Mouse (Mus musculus): ENCODE measurements around the gene Bcdin3d. TPM values are rescaled to one million over a fixed set of nuclear protein-coding genes. Genes with fewer than 3 reads are reported as not detected.

Bcdin3d gene
- polyA plus RNA-seq, 1 experiment from 2014 or later = 13.1 TPM

GRCm38 (mm10) chr15:99472972-99473371 lies 1.6 kb downstream of the Bcdin3d start:
- ATAC-seq (ENCODE audit: insufficient number of reproducible peaks, low FRiP score, low TSS enrichment, low read depth) = no peak
- no peak overlapping the region for H3K4me2 ChIP-seq (replicated peaks)

DNA sequence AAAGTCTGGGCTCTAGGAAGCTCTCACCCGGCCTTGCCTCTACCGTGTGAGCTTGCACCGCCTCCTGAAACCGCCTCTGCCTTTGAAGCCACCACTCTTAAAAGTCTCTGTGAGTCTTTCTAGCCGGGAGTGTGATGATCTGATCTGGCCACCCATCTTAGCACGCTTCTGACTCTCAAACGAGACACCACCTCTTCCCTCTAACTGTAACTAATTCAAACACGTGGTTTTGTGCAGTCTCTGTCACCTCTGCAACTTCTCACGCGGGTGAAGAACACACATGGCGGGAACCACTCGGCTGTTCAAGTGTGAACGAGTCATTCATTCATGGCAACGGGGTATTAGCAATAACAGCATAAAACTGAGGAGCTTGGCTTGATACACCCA lies 2.9 kb downstream of the Bcdin3d start:
- no peak overlapping the region for H3K4me3 ChIP-seq (replicated peaks)
- WGBS = 77% methylated on average over 14 of the region's 14 CpGs

More at GRCm38 (mm10) chr15:99472972-99473371, 1.6 kb downstream of the Bcdin3d start:
- Histone ChIP-seq H3K9me3 (replicated peaks) (no peaks in the 10 kb centered on the region), H3K36me3 (peaks cover 13% of the 10 kb centered on the region), H3K4me1 (peaks cover 15% of the 10 kb centered on the region), H3K27ac (replicated peaks) (no peak overlapping the region), H3K4me3 (replicated peaks) (no peak overlapping the region), H3K27me3 (no peaks in the 10 kb centered on the region), H3K9ac (no peak overlapping the region)
- WGBS = 87% methylated on average over 7 of the region's 7 CpGs

DNA sequence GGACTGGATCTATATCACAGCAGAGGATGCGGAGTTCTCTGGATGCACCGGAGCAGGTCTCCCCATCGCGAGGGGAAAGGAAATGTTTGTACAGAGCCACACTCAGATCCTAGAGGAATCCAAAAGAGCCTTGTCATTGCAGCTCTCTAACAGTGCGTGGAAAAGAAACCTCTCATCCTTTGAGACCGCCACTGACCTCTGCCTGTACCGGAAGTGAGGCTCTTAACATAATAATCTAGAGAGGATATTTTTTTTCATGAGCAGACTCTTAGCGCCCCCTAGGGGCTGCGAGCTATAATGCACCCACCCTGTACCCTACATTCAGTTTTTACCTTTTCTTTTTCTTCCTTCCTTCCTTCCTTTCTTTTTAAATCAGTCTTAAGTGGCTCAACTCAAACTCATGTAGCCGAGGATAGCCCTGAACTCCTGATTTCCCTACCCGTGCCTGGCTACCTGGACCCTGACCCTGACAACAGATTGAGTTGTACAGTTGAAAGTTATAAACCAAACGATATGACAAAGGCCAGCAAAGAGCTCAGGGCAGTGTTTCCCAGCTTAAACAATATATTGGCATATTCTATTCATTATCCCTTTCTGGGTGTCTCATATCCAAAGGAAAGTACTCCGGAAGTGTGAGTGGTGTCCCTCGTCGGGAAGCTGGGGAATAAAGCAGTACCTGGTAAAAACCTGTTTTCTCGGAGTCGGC lies 3.4 kb downstream of the Bcdin3d start:
- Histone ChIP-seq H3K27me3 (no peaks in the 10 kb centered on the region), H3K9me3 (replicated peaks) (no peaks in the 10 kb centered on the region), H3K4me3 (replicated peaks) (no peak overlapping the region), H3K36me3 (peaks cover 13% of the 10 kb centered on the region), H3K9ac (no peak overlapping the region), H3K4me2 (replicated peaks) (no peak overlapping the region), H3K4me1 (peaks cover 15% of the 10 kb centered on the region), H3K27ac (replicated peaks) (no peak overlapping the region)
- no peak for ATAC-seq (ENCODE audit: insufficient number of reproducible peaks, low FRiP score, low TSS enrichment, low read depth)
- 62% methylated on average over 17 of the region's 17 CpGs for WGBS

More for the DNA sequence above, 2.9 kb downstream of the Bcdin3d start:
- H3K4me2 ChIP-seq (replicated peaks) = no peak overlapping the region
- no peak for ATAC-seq (ENCODE audit: insufficient number of reproducible peaks, low FRiP score, low TSS enrichment, low read depth)
- no peak overlapping the region for H3K27ac ChIP-seq (replicated peaks)
- H3K36me3 ChIP-seq = peaks cover 13% of the 10 kb centered on the region
- H3K4me1 ChIP-seq = peaks cover 15% of the 10 kb centered on the region
- H3K9ac ChIP-seq = no peak overlapping the region
- no peaks in the 10 kb centered on the region for H3K27me3 ChIP-seq
- no peaks in the 10 kb centered on the region for H3K9me3 ChIP-seq (replicated peaks)

GRCm38 (mm10) chr15:99470224-99470761 lies 4.2 kb downstream of the Bcdin3d start:
- Histone ChIP-seq H3K9ac (no peak overlapping the region), H3K9me3 (replicated peaks) (no peaks in the 10 kb centered on the region), H3K36me3 (peaks cover 13% of the 10 kb centered on the region), H3K27me3 (no peaks in the 10 kb centered on the region), H3K4me1 (peaks cover 15% of the 10 kb centered on the region), H3K4me2 (replicated peaks) (no peak overlapping the region), H3K27ac (replicated peaks) (no peak overlapping the region), H3K4me3 (replicated peaks) (no peak overlapping the region)
- ATAC-seq (ENCODE audit: insufficient number of reproducible peaks, low FRiP score, low TSS enrichment, low read depth) = no peak
- 88% methylated on average over 31 of the region's 31 CpGs for WGBS

DNA sequence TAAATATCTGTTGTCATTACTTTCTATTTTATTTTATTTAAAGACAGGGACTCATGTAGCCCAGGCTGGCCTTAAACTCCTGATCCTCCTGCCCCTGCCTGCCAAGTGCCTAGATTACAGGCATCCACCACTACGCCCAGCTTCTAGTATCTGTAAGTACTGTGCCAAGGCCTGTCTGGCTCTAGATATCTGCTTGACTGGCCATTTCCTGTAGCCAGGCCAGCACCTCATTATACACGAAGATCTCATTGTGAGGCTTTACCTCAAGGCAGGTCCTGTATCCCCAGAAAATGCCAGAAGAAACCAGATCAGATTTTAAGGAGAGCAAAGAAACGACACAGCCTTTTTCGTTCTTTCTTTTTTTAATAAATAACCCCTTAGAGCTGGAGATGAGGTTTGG lies 4.8 kb downstream of the Bcdin3d start:
- Histone ChIP-seq H3K9ac (no peak overlapping the region), H3K36me3 (peaks cover 13% of the 10 kb centered on the region), H3K27ac (replicated peaks) (no peak overlapping the region), H3K27me3 (no peaks in the 10 kb centered on the region), H3K4me3 (replicated peaks) (no peak overlapping the region), H3K9me3 (replicated peaks) (no peaks in the 10 kb centered on the region), H3K4me2 (replicated peaks) (no peak overlapping the region), H3K4me1 (peaks cover 12% of the 10 kb centered on the region)
- 85% methylated on average over 4 of the region's 4 CpGs for WGBS
- ATAC-seq (ENCODE audit: insufficient number of reproducible peaks, low FRiP score, low TSS enrichment, low read depth) = no peak

- no peak overlapping the region for H3K27ac ChIP-seq (replicated peaks)
- no peaks in the 10 kb centered on the region for H3K9me3 ChIP-seq (replicated peaks)
- H3K9ac ChIP-seq = no peak overlapping the region
- peaks cover 10% of the 10 kb centered on the region for H3K4me1 ChIP-seq
- peaks cover 13% of the 10 kb centered on the region for H3K36me3 ChIP-seq
- 43% methylated on average over 3 of the region's 3 CpGs for WGBS
- H3K4me2 ChIP-seq (replicated peaks) = no peak overlapping the region
- ATAC-seq (ENCODE audit: insufficient number of reproducible peaks, low FRiP score, low TSS enrichment, low read depth) = no peak
- H3K4me3 ChIP-seq (replicated peaks) = no peak overlapping the region
- no peaks in the 10 kb centered on the region for H3K27me3 ChIP-seq
Observed at GRCm38 (mm10) chr15:99469067-99469466, 5.5 kb downstream of the Bcdin3d start.

DNA sequence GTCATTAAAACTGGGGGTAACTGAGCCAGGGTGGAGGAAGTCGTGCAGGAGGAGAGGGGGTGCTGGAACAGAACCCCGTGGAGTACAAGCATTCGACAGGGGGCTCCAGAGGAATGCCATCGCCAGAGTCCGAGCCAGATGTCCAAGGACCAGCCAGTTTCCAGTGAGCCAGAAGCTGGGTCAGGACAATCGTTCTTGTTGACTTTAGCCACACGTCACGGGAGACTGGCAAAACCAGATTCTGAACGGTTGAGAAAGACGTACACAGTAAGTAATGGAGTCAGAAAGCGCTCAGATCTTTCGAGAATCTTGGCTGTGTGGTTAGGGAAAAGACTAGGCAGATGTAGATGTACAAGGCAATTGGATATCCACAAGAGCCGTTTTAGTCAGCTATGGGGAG lies 11.3 kb downstream of the Bcdin3d start:
- 52% methylated on average over 13 of the region's 13 CpGs for WGBS
- Histone ChIP-seq H3K9me3 (replicated peaks) (no peaks in the 10 kb centered on the region), H3K4me1 (peaks cover 9% of the 10 kb centered on the region), H3K9ac (no peak overlapping the region), H3K4me2 (replicated peaks) (0 out of 2 replicates have a peak overlapping the region, but pooled peaks have one; percentile 19), H3K27ac (replicated peaks) (peak overlapping the region; percentile 66; the same call in 1 of the 2 replicates), H3K27me3 (no peaks in the 10 kb centered on the region), H3K36me3 (0 out of 2 replicates have a peak, but pooled peaks cover 3% of the 10 kb centered on the region), H3K4me3 (replicated peaks) (no peak overlapping the region)
- no peak for ATAC-seq (ENCODE audit: insufficient number of reproducible peaks, low FRiP score, low TSS enrichment, low read depth)

GRCm38 (mm10) chr15:99457606-99458401 lies 16.7 kb downstream of the Bcdin3d start, which contains the start of gene Nckap5l:
Gene Nckap5l, minus strand, starts transcription at chr15:99457748.
- H3K27ac ChIP-seq (replicated peaks) = peak within 1 kb of the TSS; percentile 93
- H3K9me3 ChIP-seq (replicated peaks) = no peaks in the 10 kb centered on the region
- H3K27me3 ChIP-seq = no peaks in the 10 kb centered on the region
- peak within 1 kb of the TSS; percentile 74 for H3K4me2 ChIP-seq (replicated peaks)
- 0 out of 2 replicates have a peak, but pooled peaks cover 6% of the 10 kb centered on the region for H3K36me3 ChIP-seq
- peaks cover 44% of the 10 kb centered on the region for H3K4me1 ChIP-seq
- peak within 1 kb of the TSS; percentile 81 for H3K9ac ChIP-seq
- under 1% methylated on average over 43 of the region's 45 CpGs for WGBS
- peak; percentile 95 for ATAC-seq (ENCODE audit: insufficient number of reproducible peaks, low FRiP score, low TSS enrichment, low read depth)
- H3K4me3 ChIP-seq (replicated peaks) = peak within 1 kb of the TSS; percentile 86

GRCm38 (mm10) chr15:99456963-99457605 lies 17.4 kb downstream of the Bcdin3d start:
- peak overlapping the region; percentile 86 for H3K4me3 ChIP-seq (replicated peaks)
- peak overlapping the region; percentile 74 for H3K4me2 ChIP-seq (replicated peaks)
- under 1% methylated on average over 41 of the region's 43 CpGs for WGBS
- 0 out of 2 replicates have a peak, but pooled peaks cover 6% of the 10 kb centered on the region for H3K36me3 ChIP-seq
- no peaks in the 10 kb centered on the region for H3K27me3 ChIP-seq
- H3K27ac ChIP-seq (replicated peaks) = peak overlapping the region; percentile 93
- H3K4me1 ChIP-seq = peaks cover 49% of the 10 kb centered on the region
- no peaks in the 10 kb centered on the region for H3K9me3 ChIP-seq (replicated peaks)
- peak; percentile 77 for ATAC-seq (ENCODE audit: insufficient number of reproducible peaks, low FRiP score, low TSS enrichment, low read depth)
- H3K9ac ChIP-seq = peak overlapping the region; percentile 81

DNA sequence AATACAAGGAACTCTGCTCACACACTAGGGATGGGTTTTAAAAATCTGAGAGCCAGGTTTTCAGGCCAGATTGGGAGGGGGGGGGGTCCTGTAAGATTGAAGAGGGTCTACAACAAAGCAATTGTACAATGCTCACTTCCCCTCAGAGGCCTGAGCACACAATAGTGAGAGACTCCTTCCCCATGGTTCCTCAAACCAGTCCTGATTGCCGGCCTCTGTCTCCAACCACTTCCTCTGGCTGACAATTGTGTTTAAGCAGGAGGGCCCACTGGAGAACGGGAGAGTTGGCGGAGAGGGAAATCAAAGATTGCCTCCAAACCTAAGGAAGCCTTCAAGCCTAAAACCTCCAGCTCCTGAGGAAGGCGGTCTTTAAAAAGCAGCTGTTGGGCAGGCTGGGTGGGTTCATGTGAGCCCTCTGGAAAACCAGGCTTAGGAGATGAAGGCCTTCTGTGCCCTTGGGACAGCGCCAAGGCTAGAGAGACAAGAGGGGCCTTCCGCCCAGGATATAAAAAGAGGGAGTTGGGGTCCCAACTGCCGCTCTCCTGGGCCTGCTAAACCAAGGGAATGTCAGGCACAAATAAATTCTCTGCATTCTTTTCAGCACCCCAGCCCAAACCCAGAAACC lies 18.1 kb downstream of the Bcdin3d start:
- no peaks in the 10 kb centered on the region for H3K27me3 ChIP-seq
- peaks cover 51% of the 10 kb centered on the region for H3K4me1 ChIP-seq
- H3K4me3 ChIP-seq (replicated peaks) = peak overlapping the region; percentile 86
- ATAC-seq (ENCODE audit: insufficient number of reproducible peaks, low FRiP score, low TSS enrichment, low read depth) = no peak
- no peaks in the 10 kb centered on the region for H3K9me3 ChIP-seq (replicated peaks)
- 8% methylated on average over 7 of the region's 7 CpGs for WGBS
- H3K4me2 ChIP-seq (replicated peaks) = peak overlapping the region; percentile 74
- peak overlapping the region; percentile 93 for H3K27ac ChIP-seq (replicated peaks)
- H3K9ac ChIP-seq = peak overlapping the region; percentile 81
- 0 out of 2 replicates have a peak, but pooled peaks cover 3% of the 10 kb centered on the region for H3K36me3 ChIP-seq

Data from embryonic facial prominence, embryonic 15.5 days (tissue).